Mouse (Mus musculus): ENCODE results near the gene Rab3il1. TPM values are rescaled to one million over a fixed set of nuclear protein-coding genes. Genes with fewer than 3 reads are reported as not detected.
A peak's percentile ranks its signal among the peaks of the same experiment; 100 is the strongest.

The Rab3il1 gene
- polyA plus RNA-seq, 1 experiment from 2014 or later: 23.8 TPM

GRCm38 (mm10) chr19:9985900-9986421 lies 15.5 kb upstream of the Rab3il1 start:
- Histone ChIP-seq H3K36me3 (ENCODE audit: insufficient read depth, low read length) (peaks cover 11% of the 10 kb centered on the region; the same call in 1 of the 2 replicates), H3K27me3 (replicated peaks; ENCODE audit: insufficient read depth, low read length) (no peaks in the 10 kb centered on the region), H3K9ac (replicated peaks; ENCODE audit: low read depth) (no peak overlapping the region), H3K4me3 (ENCODE audit: low read depth, low read length) (no peak overlapping the region), H3K9me3 (ENCODE audit: low read length) (no peaks in the 10 kb centered on the region), H3K27ac (ENCODE audit: low read length) (no peak overlapping the region), H3K4me2 (replicated peaks; ENCODE audit: low read depth, low read length) (no peak overlapping the region), H3K4me1 (ENCODE audit: insufficient read depth, low read depth, low read length) (peaks cover 3% of the 10 kb centered on the region; the same call in 1 of the 2 replicates)
- ATAC-seq: no peak
- 75% methylated on average over 2 of the region's 2 CpGs for WGBS
- TF ChIP-seq EP300 (IDR thresholded peaks at IDR 0.05) (no peak), CTCF (IDR thresholded peaks at IDR 0.05) (no peak)
- DNase-seq (ENCODE audit: low spot score): no peak

- DNase-seq (ENCODE audit: low spot score) (no peak), ATAC-seq (no peak)
- H3K27me3 ChIP-seq (replicated peaks; ENCODE audit: insufficient read depth, low read length): no peaks in the 10 kb centered on the region
- no peak overlapping the region for H3K4me2 ChIP-seq (replicated peaks; ENCODE audit: low read depth, low read length)
- H3K9me3 ChIP-seq (ENCODE audit: low read length): no peaks in the 10 kb centered on the region
- H3K4me1 ChIP-seq (ENCODE audit: insufficient read depth, low read depth, low read length): no peaks in the 10 kb centered on the region
- peaks cover 11% of the 10 kb centered on the region; the same call in 1 of the 2 replicates for H3K36me3 ChIP-seq (ENCODE audit: insufficient read depth, low read length)
- H3K4me3 ChIP-seq (ENCODE audit: low read depth, low read length): no peak overlapping the region
- H3K27ac ChIP-seq (ENCODE audit: low read length): no peak overlapping the region
- no peak for TF ChIP-seq EP300 (IDR thresholded peaks at IDR 0.05)
- TF ChIP-seq CTCF (IDR thresholded peaks at IDR 0.05): no peak
- no peak overlapping the region for H3K9ac ChIP-seq (replicated peaks; ENCODE audit: low read depth)
- WGBS: 42% methylated on average over 6 of the region's 6 CpGs
These were observed 14.3 kb upstream of the Rab3il1 start for GRCm38 (mm10) chr19:9987192-9987591.

- no peaks in the 10 kb centered on the region for H3K9me3 ChIP-seq (ENCODE audit: low read length)
- no peak for DNase-seq (ENCODE audit: low spot score)
- no peak overlapping the region for H3K9ac ChIP-seq (replicated peaks; ENCODE audit: low read depth)
- H3K27ac ChIP-seq (ENCODE audit: low read length): no peak overlapping the region
- H3K27me3 ChIP-seq (replicated peaks; ENCODE audit: insufficient read depth, low read length): no peaks in the 10 kb centered on the region
- H3K4me3 ChIP-seq (ENCODE audit: low read depth, low read length): no peak overlapping the region
- TF ChIP-seq EP300 (IDR thresholded peaks at IDR 0.05): no peak
- no peak for TF ChIP-seq CTCF (IDR thresholded peaks at IDR 0.05)
- H3K4me1 ChIP-seq (ENCODE audit: insufficient read depth, low read depth, low read length): 0 out of 2 replicates have a peak, but pooled peaks cover 1% of the 10 kb centered on the region
- no peak overlapping the region for H3K4me2 ChIP-seq (replicated peaks; ENCODE audit: low read depth, low read length)
- H3K36me3 ChIP-seq (ENCODE audit: insufficient read depth, low read length): peaks cover 11% of the 10 kb centered on the region; the same call in 1 of the 2 replicates
- ATAC-seq: no peak
These were observed 13.9 kb upstream of the Rab3il1 start for GRCm38 (mm10) chr19:9987593-9987992.

- TF ChIP-seq EP300 (IDR thresholded peaks at IDR 0.05): no peak
- TF ChIP-seq CTCF (IDR thresholded peaks at IDR 0.05): peak; percentile 83
- no peaks in the 10 kb centered on the region for H3K9me3 ChIP-seq (ENCODE audit: low read length)
- H3K9ac ChIP-seq (replicated peaks; ENCODE audit: low read depth): no peak overlapping the region
- no peak overlapping the region for H3K4me2 ChIP-seq (replicated peaks; ENCODE audit: low read depth, low read length)
- no peaks in the 10 kb centered on the region for H3K27me3 ChIP-seq (replicated peaks; ENCODE audit: insufficient read depth, low read length)
- H3K36me3 ChIP-seq (ENCODE audit: insufficient read depth, low read length): peaks cover 8% of the 10 kb centered on the region; the same call in 1 of the 2 replicates
- H3K4me3 ChIP-seq (ENCODE audit: low read depth, low read length): no peak overlapping the region
- WGBS: 65% methylated on average over 17 of the region's 17 CpGs
- peak; percentile 63 for DNase-seq (ENCODE audit: low spot score)
- H3K4me1 ChIP-seq (ENCODE audit: insufficient read depth, low read depth, low read length): 0 out of 2 replicates have a peak, but pooled peaks cover 6% of the 10 kb centered on the region
- H3K27ac ChIP-seq (ENCODE audit: low read length): no peak overlapping the region
- ATAC-seq: no peak
These were observed 12.1 kb upstream of the Rab3il1 start for GRCm38 (mm10) chr19:9989171-9989883.

- TF ChIP-seq EP300 (IDR thresholded peaks at IDR 0.05) (no peak), CTCF (IDR thresholded peaks at IDR 0.05) (no peak)
- no peak for ATAC-seq
- Histone ChIP-seq H3K4me2 (replicated peaks; ENCODE audit: low read depth, low read length) (no peak overlapping the region), H3K27ac (ENCODE audit: low read length) (no peak overlapping the region), H3K4me3 (ENCODE audit: low read depth, low read length) (no peak overlapping the region), H3K9ac (replicated peaks; ENCODE audit: low read depth) (no peak overlapping the region), H3K27me3 (replicated peaks; ENCODE audit: insufficient read depth, low read length) (no peaks in the 10 kb centered on the region), H3K9me3 (ENCODE audit: low read length) (no peaks in the 10 kb centered on the region), H3K4me1 (ENCODE audit: insufficient read depth, low read depth, low read length) (0 out of 2 replicates have a peak, but pooled peaks cover 6% of the 10 kb centered on the region), H3K36me3 (ENCODE audit: insufficient read depth, low read length) (peaks cover 8% of the 10 kb centered on the region; the same call in 1 of the 2 replicates)
- no peak for DNase-seq (ENCODE audit: low spot score)
These were observed 11.6 kb upstream of the Rab3il1 start for GRCm38 (mm10) chr19:9989884-9990256.

- no peak for TF ChIP-seq EP300 (IDR thresholded peaks at IDR 0.05)
- peak; percentile 97 for TF ChIP-seq CTCF (IDR thresholded peaks at IDR 0.05)
- H3K4me1 ChIP-seq (ENCODE audit: insufficient read depth, low read depth, low read length): 0 out of 2 replicates have a peak, but pooled peaks cover 6% of the 10 kb centered on the region
- H3K9me3 ChIP-seq (ENCODE audit: low read length): no peaks in the 10 kb centered on the region
- DNase-seq (ENCODE audit: low spot score): peak; percentile 87
- no peaks in the 10 kb centered on the region for H3K27me3 ChIP-seq (replicated peaks; ENCODE audit: insufficient read depth, low read length)
- peak; percentile 20; the same call in 1 of the 2 replicates for ATAC-seq
- no peak overlapping the region for H3K27ac ChIP-seq (ENCODE audit: low read length)
- 23% methylated on average over 5 of the region's 5 CpGs for WGBS
- H3K9ac ChIP-seq (replicated peaks; ENCODE audit: low read depth): no peak overlapping the region
- H3K4me3 ChIP-seq (ENCODE audit: low read depth, low read length): no peak overlapping the region
- H3K4me2 ChIP-seq (replicated peaks; ENCODE audit: low read depth, low read length): no peak overlapping the region
- no peaks in the 10 kb centered on the region for H3K36me3 ChIP-seq (ENCODE audit: insufficient read depth, low read length)
These were observed 10.2 kb upstream of the Rab3il1 start for GRCm38 (mm10) chr19:9991304-9991703.

Data from lung, postnatal 0 days (tissue).